21 mouse cellular contexts compared by ENCODE assay signal in the genomic region with DNA sequence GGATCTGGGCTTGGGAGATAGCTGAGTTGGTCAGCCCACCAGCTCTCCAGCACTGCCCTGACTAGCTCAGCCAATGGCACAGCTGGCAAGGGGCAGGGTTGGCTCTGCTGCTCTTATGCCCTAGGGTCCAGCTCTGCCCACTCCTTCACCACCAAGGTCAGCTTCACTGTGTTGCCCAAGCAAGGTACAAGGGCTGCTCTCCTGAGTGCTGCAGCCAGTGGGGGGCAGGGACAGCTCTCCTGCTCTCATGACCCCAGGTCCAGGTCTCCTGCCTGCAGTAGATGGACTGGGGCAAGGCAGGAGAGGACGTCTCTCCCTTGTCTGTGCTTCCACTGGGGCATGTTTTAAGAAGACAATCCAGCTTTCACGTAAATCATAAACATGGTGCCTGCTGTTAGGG.
DNase-seq lines count a peak whose midpoint lies in the region; ATAC-seq lines count a peak whose summit lies in the region.
"Had no signal": no experiment of that assay in that cellular context is flagged by ENCODE, and none has a peak within 500 bp of the region (broad histone marks: within the 10 kb centered on the region; RNA-seq: fewer than 3 reads in every experiment).

No protein-coding gene starts in this region.

- H3K27ac ChIP-seq in hindbrain, embryonic 10.5 days: peak overlapping the region; percentile 51; the same call in 1 of the 2 replicates
- H3K27ac ChIP-seq in hindbrain, embryonic 12.5 days: no peak overlapping the region
- peak overlapping the region; percentile 52; the same call in 1 of the 2 replicates for H3K27ac ChIP-seq in midbrain, embryonic 10.5 days (replicated peaks)
- no peak overlapping the region for H3K27ac ChIP-seq in midbrain, embryonic 14.5 days (replicated peaks; ENCODE audit: low read depth, low read length)
- H3K27ac ChIP-seq: embryonic facial prominence, embryonic 15.5 days; forebrain, embryonic 12.5 days; gastrocnemius, adult 2 months; heart, embryonic 13.5 days; hindbrain, embryonic 13.5 days; hindbrain, postnatal 0 days had no signal

- DNase-seq in hindbrain, embryonic 10.5 days (ENCODE audit: low spot score): no peak
- DNase-seq in midbrain, embryonic 10.5 days (ENCODE audit: low spot score): no peak
- DNase-seq in midbrain, embryonic 14.5 days: no peak
- DNase-seq in kidney, postnatal 25 days: peak; percentile 50 to 93
- no peak for DNase-seq in T-cell, adult 2 months (ENCODE audit: low spot score)
- DNase-seq: adrenal gland, adult 2 months; adrenal gland, postnatal 36 days; cerebellum, adult 2 months; cerebellum, postnatal 10 days; embryo, embryonic 11 days; gastrocnemius, adult 2 months; gastrocnemius, postnatal 25 days; heart, postnatal 36 days had no signal

- H3K27me3 ChIP-seq in hindbrain, embryonic 10.5 days (ENCODE audit: insufficient read depth, poor library complexity, severe bottlenecking): peaks cover 41% of the 10 kb centered on the region
- H3K27me3 ChIP-seq in hindbrain, embryonic 12.5 days: peaks cover 37% of the 10 kb centered on the region
- H3K27me3 ChIP-seq in midbrain, embryonic 10.5 days (ENCODE audit: low read depth, poor library complexity, severe bottlenecking): peaks cover 38% of the 10 kb centered on the region
- H3K27me3 ChIP-seq in midbrain, embryonic 14.5 days (ENCODE audit: control insufficient read depth, insufficient read depth, low read length): 0 out of 2 replicates have a peak, but pooled peaks cover 3% of the 10 kb centered on the region

- no peaks in the 10 kb centered on the region for H3K9me3 ChIP-seq in hindbrain, embryonic 10.5 days
- H3K9me3 ChIP-seq in hindbrain, embryonic 12.5 days (replicated peaks): no peaks in the 10 kb centered on the region
- H3K9me3 ChIP-seq in midbrain, embryonic 10.5 days (replicated peaks): no peaks in the 10 kb centered on the region
- H3K9me3 ChIP-seq in midbrain, embryonic 14.5 days (ENCODE audit: control insufficient read depth, low read length): no peaks in the 10 kb centered on the region
- H3K9me3 ChIP-seq: embryonic facial prominence, embryonic 15.5 days; forebrain, embryonic 12.5 days; heart, embryonic 13.5 days; hindbrain, embryonic 13.5 days had no signal

- no peak overlapping the region for H3K4me2 ChIP-seq in hindbrain, embryonic 12.5 days (replicated peaks)
- H3K4me2 ChIP-seq in midbrain, embryonic 14.5 days (ENCODE audit: low read length): no peak overlapping the region
- H3K4me2 ChIP-seq: embryonic facial prominence, embryonic 15.5 days; forebrain, embryonic 12.5 days; heart, embryonic 13.5 days; hindbrain, embryonic 13.5 days had no signal

- peaks cover 32% of the 10 kb centered on the region for H3K4me1 ChIP-seq in hindbrain, embryonic 10.5 days (replicated peaks)
- peaks cover 12% of the 10 kb centered on the region for H3K4me1 ChIP-seq in hindbrain, embryonic 12.5 days
- H3K4me1 ChIP-seq in midbrain, embryonic 10.5 days: peaks cover 31% of the 10 kb centered on the region
- H3K4me1 ChIP-seq in midbrain, embryonic 14.5 days (ENCODE audit: control insufficient read depth, insufficient read depth, low read length): 0 out of 2 replicates have a peak, but pooled peaks cover 5% of the 10 kb centered on the region
- H3K4me1 ChIP-seq: embryonic facial prominence, embryonic 15.5 days; hindbrain, embryonic 13.5 days had no signal

- no peaks in the 10 kb centered on the region for H3K36me3 ChIP-seq in hindbrain, embryonic 10.5 days
- H3K36me3 ChIP-seq in hindbrain, embryonic 12.5 days: no peaks in the 10 kb centered on the region
- H3K36me3 ChIP-seq in midbrain, embryonic 10.5 days: no peaks in the 10 kb centered on the region
- no peaks in the 10 kb centered on the region for H3K36me3 ChIP-seq in midbrain, embryonic 14.5 days (ENCODE audit: control insufficient read depth, insufficient read depth, low read length)
- H3K36me3 ChIP-seq: embryonic facial prominence, embryonic 15.5 days; forebrain, embryonic 12.5 days; heart, embryonic 13.5 days; hindbrain, embryonic 13.5 days had no signal

- H3K9ac ChIP-seq in hindbrain, embryonic 12.5 days: no peak overlapping the region
- no peak overlapping the region for H3K9ac ChIP-seq in midbrain, embryonic 14.5 days (replicated peaks; ENCODE audit: low read length)
- H3K9ac ChIP-seq: embryonic facial prominence, embryonic 15.5 days; forebrain, embryonic 12.5 days; heart, embryonic 13.5 days; hindbrain, embryonic 13.5 days had no signal

- ATAC-seq in hindbrain, embryonic 12.5 days (ENCODE audit: low FRiP score): no peak
- no peak for ATAC-seq in midbrain, embryonic 14.5 days (ENCODE audit: low FRiP score, low TSS enrichment)
- ATAC-seq: hindbrain, postnatal 0 days; Patski had no signal

- no peak overlapping the region for H3K4me3 ChIP-seq in hindbrain, embryonic 10.5 days
- no peak overlapping the region for H3K4me3 ChIP-seq in hindbrain, embryonic 12.5 days
- H3K4me3 ChIP-seq in midbrain, embryonic 10.5 days: no peak overlapping the region
- no peak overlapping the region for H3K4me3 ChIP-seq in midbrain, embryonic 14.5 days (replicated peaks; ENCODE audit: low read depth, low read length)
- H3K4me3 ChIP-seq: embryonic facial prominence, embryonic 15.5 days; erythroblast, embryonic 14.5 days; forebrain, embryonic 12.5 days; gastrocnemius, adult 2 months; heart, embryonic 13.5 days; hindbrain, embryonic 13.5 days had no signal

- WGBS in hindbrain, embryonic 10.5 days: 70% methylated on average over 2 of the region's 2 CpGs
- WGBS in hindbrain, embryonic 12.5 days: 65% methylated on average over 2 of the region's 2 CpGs
- 64% methylated on average over 2 of the region's 2 CpGs for WGBS in midbrain, embryonic 10.5 days
- WGBS in midbrain, embryonic 14.5 days: 73% methylated on average over 2 of the region's 2 CpGs

Comparison
In these comparisons a context has a peak if more than half of its experiments do, and no peak if none do; other contexts are left out.
1. H3K27ac ChIP-seq: peak in hindbrain, embryonic 10.5 days (single experiment) and midbrain, embryonic 10.5 days (single experiment); none in hindbrain, embryonic 12.5 days (single experiment) and midbrain, embryonic 14.5 days (single experiment).
2. DNase-seq: peak in kidney, postnatal 25 days (2 of 2); none in hindbrain, embryonic 10.5 days (single experiment), midbrain, embryonic 10.5 days (single experiment), midbrain, embryonic 14.5 days (single experiment) and T-cell, adult 2 months (single experiment).